Mouse (Mus musculus) kidney, adult 8-10 months (tissue): ENCODE results near the gene Cers6.

ENCODE experiments used
- DNase-seq, 2 experiments: peaks; one replicate each; pipeline ENCODE4 v3.0.0; 2022

The Cers6 gene

DNA sequence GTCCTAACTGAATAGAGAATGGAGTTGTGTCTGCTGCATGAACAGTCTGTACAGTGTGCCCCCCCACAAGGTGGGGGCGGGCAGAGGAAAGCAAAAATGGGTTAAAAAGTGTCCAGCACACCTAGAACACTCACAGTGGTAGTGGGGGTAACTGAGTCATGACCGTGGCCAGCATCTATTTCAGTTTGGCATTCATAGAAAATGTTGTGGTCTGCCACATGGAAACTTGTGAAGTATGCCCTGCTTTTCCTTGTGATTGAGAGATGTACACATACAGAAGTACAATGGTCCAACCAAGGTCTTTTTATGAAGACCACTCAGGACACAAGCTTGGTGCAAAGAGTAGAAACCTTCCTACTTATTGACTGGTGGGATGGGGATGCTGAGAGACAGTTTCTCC, 24.0 kb downstream of the Cers6 start:
- no peak for DNase-seq

GRCm38 (mm10) chr2:68885766-68886496, 24.7 kb downstream of the Cers6 start:
- no peak for DNase-seq

GRCm38 (mm10) chr2:68886661-68887060, 25.4 kb downstream of the Cers6 start:
- DNase-seq = no peak

- DNase-seq = no peak
These were observed 27.0 kb downstream of the Cers6 start for GRCm38 (mm10) chr2:68888094-68888705.

- no peak for DNase-seq
These were observed 28.5 kb downstream of the Cers6 start for GRCm38 (mm10) chr2:68889661-68890170.

GRCm38 (mm10) chr2:68892476-68892875, 31.2 kb downstream of the Cers6 start:
- no peak for DNase-seq

- DNase-seq = no peak
These were observed 34.0 kb downstream of the Cers6 start for GRCm38 (mm10) chr2:68895044-68895764.

- DNase-seq = no peak
These were observed 35.0 kb downstream of the Cers6 start for GRCm38 (mm10) chr2:68896196-68896595.

- no peak for DNase-seq
These were observed 38.7 kb downstream of the Cers6 start for GRCm38 (mm10) chr2:68899770-68900521.

GRCm38 (mm10) chr2:68900640-68901378, 39.6 kb downstream of the Cers6 start:
- no peak for DNase-seq

DNA sequence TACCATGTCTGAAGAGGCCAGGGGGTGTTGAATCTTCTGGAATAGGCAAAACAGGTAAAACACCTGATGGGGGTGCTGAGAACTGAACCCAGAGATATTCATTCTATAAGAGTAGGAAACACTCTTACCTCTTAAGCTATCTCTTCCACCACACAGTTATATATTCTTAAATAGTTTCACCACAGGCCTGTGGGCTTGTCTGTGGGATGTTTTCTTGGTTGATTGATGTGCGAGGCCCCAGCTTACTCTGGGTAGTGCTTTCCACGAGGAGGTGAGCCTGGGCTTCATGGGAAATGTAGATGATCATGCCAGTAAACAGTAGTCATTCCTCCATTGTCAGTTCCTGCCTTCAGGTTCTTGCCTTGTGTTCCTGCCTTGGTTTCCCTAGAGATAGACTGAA, 40.5 kb downstream of the Cers6 start:
- no peak for DNase-seq

DNA sequence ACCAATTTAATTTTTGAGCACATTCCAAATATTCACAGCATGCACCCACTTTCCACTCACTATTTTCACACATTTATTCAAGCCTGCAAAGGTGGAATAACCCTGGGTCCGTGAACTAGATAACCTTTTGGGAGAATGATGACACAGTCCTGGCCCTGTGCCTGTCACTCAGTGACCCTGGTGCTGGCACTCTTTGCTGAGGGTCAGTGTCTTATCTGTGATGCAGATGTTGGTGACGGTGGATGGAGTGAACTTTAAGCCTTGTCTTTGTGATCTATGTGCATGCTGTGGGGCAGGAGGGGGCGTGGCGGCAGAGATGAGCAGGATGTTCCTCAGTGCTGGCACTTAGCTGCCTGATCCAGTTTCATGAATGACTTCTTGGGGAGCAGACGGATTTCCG, 41.3 kb downstream of the Cers6 start:
- no peak for DNase-seq

GRCm38 (mm10) chr2:68906921-68907320, 45.7 kb downstream of the Cers6 start:
- no peak for DNase-seq

GRCm38 (mm10) chr2:68907721-68908463, 46.7 kb downstream of the Cers6 start:
- no peak for DNase-seq

- no peak for DNase-seq
These were observed 49.5 kb downstream of the Cers6 start for GRCm38 (mm10) chr2:68910727-68911126.

DNA sequence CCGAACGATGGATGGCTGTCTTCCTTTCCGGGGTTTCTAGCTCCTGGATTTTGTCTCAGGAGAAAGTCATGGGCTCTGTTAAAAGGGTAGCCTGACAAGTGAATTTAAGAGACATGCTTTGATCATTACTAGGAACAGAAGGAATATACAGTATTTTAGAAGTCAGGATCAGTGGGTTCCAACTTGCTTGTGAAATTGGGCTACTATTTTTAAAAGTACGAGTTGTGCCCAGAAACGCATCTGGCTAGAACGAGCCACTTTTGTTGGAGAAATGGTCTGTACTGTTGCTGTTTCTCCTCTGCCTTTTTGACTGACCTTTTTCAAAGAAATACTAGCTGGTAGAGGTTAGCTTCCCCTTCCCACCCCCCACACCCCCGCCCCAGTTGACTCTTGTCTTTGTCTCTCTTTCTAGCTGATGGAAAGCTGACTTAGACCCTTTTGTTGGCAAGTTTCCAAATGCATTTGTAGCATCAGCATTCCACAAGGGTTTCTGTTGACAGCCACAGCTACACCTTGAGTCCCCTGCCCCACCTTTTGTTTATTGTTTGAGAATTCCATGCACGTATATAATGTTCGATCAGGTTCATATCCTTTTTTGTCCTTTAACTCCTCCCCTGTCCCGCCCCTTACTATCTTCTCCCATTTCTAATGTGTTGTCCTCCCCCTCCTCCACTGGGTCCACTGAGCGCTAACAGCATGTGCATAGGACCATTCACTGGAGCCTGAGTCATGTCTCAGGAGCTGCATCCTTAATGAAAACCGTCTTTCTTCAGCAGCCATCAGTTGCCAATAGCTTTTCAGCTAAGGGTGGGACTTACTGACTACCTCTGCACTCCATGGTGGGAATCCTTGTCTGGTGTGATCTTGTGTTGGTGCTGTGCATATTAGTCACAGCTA, 50.6 kb downstream of the Cers6 start:
- no peak for DNase-seq

- DNase-seq = no peak
These were observed 54.5 kb downstream of the Cers6 start for GRCm38 (mm10) chr2:68915742-68916141.

DNA sequence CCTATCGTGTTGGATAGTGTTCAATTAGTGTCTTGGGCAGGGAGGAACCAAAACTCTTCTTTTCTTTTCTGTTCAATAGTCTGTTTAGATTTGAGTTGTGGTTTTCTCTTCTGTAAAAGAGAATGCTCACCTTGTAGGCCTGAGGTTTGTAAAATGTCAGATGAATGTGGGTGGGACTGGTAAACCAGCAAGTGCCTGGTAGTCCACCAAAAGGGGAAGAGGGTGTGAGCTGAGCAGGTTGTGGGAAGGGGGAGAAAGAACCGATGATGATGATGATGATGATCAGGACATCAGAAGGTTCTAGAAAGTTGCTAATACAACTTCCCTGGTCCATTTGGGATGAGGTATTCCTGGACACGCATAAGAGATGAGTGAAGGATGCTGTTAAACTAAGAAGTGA, 55.1 kb downstream of the Cers6 start:
- no peak for DNase-seq

GRCm38 (mm10) chr2:68917010-68917409, 55.8 kb downstream of the Cers6 start:
- DNase-seq = no peak

GRCm38 (mm10) chr2:68917524-68917923, 56.3 kb downstream of the Cers6 start:
- no peak for DNase-seq

DNA sequence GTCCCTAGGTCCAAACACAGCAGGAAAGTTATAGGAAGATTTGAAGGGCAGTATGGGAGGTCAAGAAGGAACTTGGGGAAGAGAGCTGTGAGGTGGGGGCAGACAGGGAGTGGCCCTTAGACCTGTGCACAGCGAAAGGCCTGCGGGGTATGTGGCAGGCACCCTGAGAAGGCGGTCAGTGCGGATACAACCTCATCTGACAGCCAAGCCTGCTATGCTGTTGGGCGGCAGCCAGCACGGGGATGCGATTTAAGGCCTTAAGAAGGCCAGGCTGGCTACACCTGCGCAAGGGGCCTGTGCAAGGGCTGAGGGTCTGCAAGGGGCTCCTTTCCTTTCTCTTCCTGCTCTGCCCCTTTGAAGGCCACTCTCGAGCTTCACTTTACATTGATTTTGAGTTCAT, 63.1 kb downstream of the Cers6 start:
- DNase-seq = no peak
